Mouse (Mus musculus) urinary bladder, postnatal 25 days (tissue): ENCODE results near the gene Gabpb2.
"Not testable (repeated sequence)": the region's sequence is repeated elsewhere in the genome, so short reads cannot be mapped to it uniquely, and the experiment has no call there.

Experiments used
- DNase-seq: peaks from one replicate; pipeline ENCODE4 v3.0.0; 2022; ENCODE audit warnings: low spot score

Gene Gabpb2

GRCm38 (mm10) chr3:95159987-95160963, 57.4 kb downstream of the Gabpb2 start, which contains the start of gene Sema6c:
Sema6c (plus strand) TSS chr3:95160457.
- DNase-seq: peak; percentile 82

GRCm38 (mm10) chr3:95159511-95159986, 58.2 kb downstream of the Gabpb2 start:
- no peak for DNase-seq

- no peak for DNase-seq
Observed at GRCm38 (mm10) chr3:95153874-95154273, 63.8 kb downstream of the Gabpb2 start.

GRCm38 (mm10) chr3:95147924-95148323, 69.8 kb downstream of the Gabpb2 start:
- no peak for DNase-seq

- DNase-seq: peak; percentile 89
Observed at GRCm38 (mm10) chr3:95142617-95143011, 75.1 kb downstream of the Gabpb2 start.

- no peak for DNase-seq
Observed at GRCm38 (mm10) chr3:95141952-95142616, 75.6 kb downstream of the Gabpb2 start, which contains the start of gene Tnfaip8l2. Tnfaip8l2 (minus strand) TSS chr3:95142360.

- no peak for DNase-seq
Observed at GRCm38 (mm10) chr3:95141474-95141873, 76.2 kb downstream of the Gabpb2 start.

- DNase-seq: no peak
Observed at GRCm38 (mm10) chr3:95140795-95141194, 76.9 kb downstream of the Gabpb2 start.

GRCm38 (mm10) chr3:95140289-95140595, 77.5 kb downstream of the Gabpb2 start:
- no peak for DNase-seq

GRCm38 (mm10) chr3:95139586-95140288, 78.0 kb downstream of the Gabpb2 start:
- DNase-seq: no peak

- DNase-seq: no peak
Observed at GRCm38 (mm10) chr3:95136336-95136735, 81.4 kb downstream of the Gabpb2 start.

- DNase-seq: no peak
Observed at GRCm38 (mm10) chr3:95135433-95136052, 82.2 kb downstream of the Gabpb2 start.

- DNase-seq: peak; percentile 39
Observed at GRCm38 (mm10) chr3:95135023-95135422, 82.7 kb downstream of the Gabpb2 start.

GRCm38 (mm10) chr3:95134133-95134532, 83.6 kb downstream of the Gabpb2 start:
- not testable (repeated sequence) for DNase-seq

- DNase-seq: peak; percentile 75
Observed at GRCm38 (mm10) chr3:95133680-95134101, 84.0 kb downstream of the Gabpb2 start, which contains the start of the genes Scnm1 and Lysmd1. Scnm1 (minus strand) TSS chr3:95134011. Lysmd1 (plus strand) TSS chr3:95134088.

- DNase-seq: no peak
Observed at GRCm38 (mm10) chr3:95133176-95133575, 84.5 kb downstream of the Gabpb2 start.

GRCm38 (mm10) chr3:95132389-95132788, 85.3 kb downstream of the Gabpb2 start:
- not testable (repeated sequence) for DNase-seq
